Mouse (Mus musculus) heart, postnatal 10 days (tissue): ENCODE measurements at regions not wholly inside any gene's neighbourhood (a gene's known extent, or its start where the extent isn't known, plus 50 kb on each side); places are given as distances from the start of the nearest gene placed in this dataset.

Experiments
- DNase-seq, 2 experiments: peaks; one replicate each; pipeline ENCODE4 v3.0.0; 2021
- intact Hi-C: fragments of 180-260 bp; cut with DNase I; formaldehyde crosslinking; loops from one replicate; pipeline ENCODE4 v1.15.1; 2025

GRCm38 (mm10) chr10:96722491-96722890, 105.7 kb downstream of the Btg1 start:
- intact Hi-C loops = no loop called here
- peak; percentile 41 to 43 for DNase-seq

- intact Hi-C loops = no loop called here
- no peak for DNase-seq
These were observed 106.3 kb downstream of the Btg1 start for GRCm38 (mm10) chr10:96723071-96723470.

GRCm38 (mm10) chr10:96724436-96725175, 107.8 kb downstream of the Btg1 start:
- intact Hi-C loops = loop anchor here (5.0 kb wide), 1 partner anchor 77 kb away; no protein-coding TSS in a partner anchor
- DNase-seq = no peak

GRCm38 (mm10) chr10:96726801-96727780, 110.3 kb downstream of the Btg1 start:
- intact Hi-C loops = loop anchor here (5.0 kb wide), 1 partner anchor 80 kb away; no protein-coding TSS in a partner anchor
- DNase-seq = no peak

GRCm38 (mm10) chr10:96733581-96733980, 116.8 kb downstream of the Btg1 start:
- no peak for DNase-seq
- intact Hi-C loops = no loop called here

GRCm38 (mm10) chr10:96735146-96735545, 118.3 kb downstream of the Btg1 start:
- intact Hi-C loops = loop anchor here (5.0 kb wide), 1 partner anchor 43 kb away; no protein-coding TSS in a partner anchor
- DNase-seq = no peak

- no peak for DNase-seq
- intact Hi-C loops = loop anchor here (5.0 kb wide), 1 partner anchor 44 kb away; no protein-coding TSS in a partner anchor
These were observed 119.3 kb downstream of the Btg1 start for GRCm38 (mm10) chr10:96735885-96736628.

- no peak for DNase-seq
- intact Hi-C loops = loop anchor here (5.0 kb wide), 1 partner anchor 46 kb away; no protein-coding TSS in a partner anchor
These were observed 121.2 kb downstream of the Btg1 start for GRCm38 (mm10) chr10:96737972-96738371.

- DNase-seq = no peak
- intact Hi-C loops = loop anchor here (5.0 kb wide), 1 partner anchor 46 kb away; no protein-coding TSS in a partner anchor
These were observed 121.8 kb downstream of the Btg1 start for GRCm38 (mm10) chr10:96738606-96739005.

- intact Hi-C loops = no loop called here
- DNase-seq = peak; percentile 77 to 78
These were observed 127.5 kb downstream of the Btg1 start for GRCm38 (mm10) chr10:96744167-96744777.

GRCm38 (mm10) chr10:96747015-96747663, 130.3 kb downstream of the Btg1 start:
- no peak for DNase-seq
- intact Hi-C loops = no loop called here

GRCm38 (mm10) chr10:96750861-96751260, 134.1 kb downstream of the Btg1 start:
- intact Hi-C loops = loop anchor here (5.0 kb wide), 4 partner anchors 129 to 561 kb away; no protein-coding TSS in a partner anchor
- DNase-seq = peak in 1 of 2 experiments; percentile 40

GRCm38 (mm10) chr10:96751580-96752264, 134.9 kb downstream of the Btg1 start:
- intact Hi-C loops = loop anchor here (5.0 kb wide), 4 partner anchors 129 to 561 kb away; no protein-coding TSS in a partner anchor
- peak; percentile 93 for DNase-seq

GRCm38 (mm10) chr10:96752531-96752930, 135.7 kb downstream of the Btg1 start:
- intact Hi-C loops = loop anchor here (5.0 kb wide), 4 partner anchors 130 to 560 kb away; no protein-coding TSS in a partner anchor

GRCm38 (mm10) chr10:96753521-96753920, 136.7 kb downstream of the Btg1 start:
- intact Hi-C loops = loop anchor here (5.0 kb wide), 4 partner anchors 131 to 559 kb away; no protein-coding TSS in a partner anchor
- DNase-seq = peak; percentile 37 to 44

More at GRCm38 (mm10) chr10:96752531-96752930, 135.7 kb downstream of the Btg1 start:
- no peak for DNase-seq

GRCm38 (mm10) chr10:96755674-96756073, 138.9 kb downstream of the Btg1 start:
- intact Hi-C loops = no loop called here
- DNase-seq = peak in 1 of 2 experiments; percentile 11

- intact Hi-C loops = no loop called here
- no peak for DNase-seq
These were observed 139.7 kb downstream of the Btg1 start for GRCm38 (mm10) chr10:96756355-96757084.

- DNase-seq = no peak
- intact Hi-C loops = no loop called here
These were observed 140.5 kb downstream of the Btg1 start for GRCm38 (mm10) chr10:96757311-96757710.
